Mouse (Mus musculus) heart, adult 18-20 months (tissue): ENCODE data around the gene Dpp4. TPM values are rescaled to one million over a fixed set of nuclear protein-coding genes. Genes with fewer than 3 reads are reported as not detected.

Source experiments
- DNase-seq, 2 experiments: peaks; one replicate each; pipeline ENCODE4 v3.0.0; 2021 to 2022; ENCODE audit warnings: mixed read lengths in 1 of 2
- total RNA-seq, 2 experiments: library from RNA; stranded (reverse); gene quantifications; 2 replicates each; pipeline ENCODE4 v1.2.3; 2021

Gene Dpp4
- total RNA-seq, 2 experiments from 2014 or later: 2.3 to 5.1 TPM

DNA sequence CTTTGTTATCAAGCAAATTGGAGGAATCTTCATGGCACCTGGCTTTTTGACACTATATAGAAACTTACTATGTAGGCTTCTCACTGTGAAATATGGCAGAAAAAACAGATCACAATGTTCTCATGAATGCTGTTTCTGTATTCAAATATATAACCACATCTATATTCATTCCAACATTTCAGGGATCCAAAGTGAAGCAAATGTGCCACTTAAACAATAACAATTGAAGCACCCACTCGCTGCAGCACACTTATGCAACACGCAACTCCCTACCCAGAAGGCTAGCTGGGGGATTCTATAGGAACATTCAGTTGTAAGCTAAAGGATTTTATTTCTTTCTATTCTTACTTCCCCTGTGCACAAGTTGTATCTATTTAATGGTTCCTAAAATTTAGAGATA, 110.3 kb downstream of the Dpp4 start:
- DNase-seq: no peak

DNA sequence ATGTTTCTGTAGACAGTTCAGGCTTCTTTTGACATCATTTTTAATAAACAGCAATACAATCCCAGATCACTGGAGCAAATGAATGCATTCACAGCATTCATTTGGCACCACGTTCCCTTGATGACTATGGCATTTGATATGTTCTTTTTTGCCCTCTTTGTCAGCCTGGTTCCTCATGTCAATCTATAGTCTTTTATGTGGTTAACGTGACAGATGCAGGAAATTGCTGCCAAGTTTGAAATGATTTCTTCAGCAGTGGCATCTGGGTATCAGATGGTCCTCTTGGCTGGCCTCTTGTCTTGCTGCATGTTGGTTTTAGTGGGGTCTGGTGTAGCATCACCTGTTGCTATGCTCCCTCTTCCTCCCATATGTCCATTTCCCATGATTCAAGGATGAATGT, 118.2 kb downstream of the Dpp4 start:
- no peak for DNase-seq

DNA sequence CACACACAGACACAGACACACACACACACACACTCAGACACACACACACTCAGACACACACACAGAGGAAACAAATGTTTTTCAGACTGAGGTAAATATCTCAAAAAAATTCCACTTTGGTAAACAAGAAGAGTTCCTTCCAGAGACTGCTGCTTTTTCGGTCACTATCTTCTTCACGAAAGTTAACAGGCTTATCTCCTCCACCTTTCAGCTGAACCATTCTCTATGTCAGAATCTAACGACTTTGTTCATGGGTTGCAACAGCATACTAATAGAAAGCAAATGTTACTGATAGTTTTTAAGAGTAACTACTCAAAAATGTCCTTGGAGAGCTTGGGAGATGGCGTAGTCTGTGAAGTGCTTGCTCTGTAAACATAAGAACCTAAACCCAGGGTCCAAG, 124.5 kb downstream of the Dpp4 start:
- DNase-seq: no peak

DNA sequence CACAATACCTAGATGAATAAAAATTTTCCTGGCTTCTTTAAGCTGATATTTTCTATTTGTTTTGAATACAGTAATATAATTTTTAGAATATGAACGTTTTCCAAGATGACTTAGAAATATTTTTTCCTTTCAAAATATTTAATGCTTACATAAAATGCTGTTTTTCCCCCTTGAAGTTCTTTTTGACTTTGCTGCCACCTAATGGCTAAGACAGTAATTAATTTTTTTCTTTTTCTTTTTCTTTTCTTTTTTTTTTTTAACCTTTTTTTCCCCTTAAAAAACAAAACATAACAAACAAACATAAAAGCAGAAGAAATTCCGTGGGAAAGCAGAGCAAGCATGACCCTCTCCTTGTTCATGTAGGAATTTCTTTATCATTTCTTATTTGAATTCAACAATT, 126.2 kb downstream of the Dpp4 start:
- no peak for DNase-seq

DNA sequence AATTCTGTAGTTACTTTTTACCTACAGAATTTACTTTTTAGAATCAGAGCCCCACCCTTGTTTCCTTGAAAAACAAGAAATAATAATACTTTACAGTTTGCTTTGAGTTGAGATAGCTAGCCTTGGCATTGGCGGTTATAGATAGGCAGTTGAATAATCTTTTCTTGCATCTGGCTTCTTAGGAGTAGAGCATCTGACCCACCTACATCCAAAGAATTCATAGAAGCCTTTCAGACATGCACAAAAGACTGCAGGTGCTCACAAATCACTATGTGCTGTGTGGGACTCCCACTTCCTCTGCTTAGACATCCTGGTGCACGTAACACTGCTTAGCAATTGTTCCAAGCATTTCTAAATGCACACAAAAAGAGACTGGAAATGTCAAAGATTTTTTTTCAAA, 127.0 kb downstream of the Dpp4 start:
- DNase-seq: no peak

Other genes starting within 250 kb of the Dpp4 start
- gene Gcg, start 71.4 kb upstream of the Dpp4 start, total RNA-seq: not detected
- gene Fap, start 161.8 kb upstream of the Dpp4 start, total RNA-seq: 1 to 10 TPM; 2.2 to 3.5 TPM
- gene Ifih1, start 234.0 kb upstream of the Dpp4 start, total RNA-seq: 1 to 10 TPM; 5.3 to 5.5 TPM